Mouse (Mus musculus): ENCODE data around the gene Abca7.

Gene Abca7

GRCm38 (mm10) chr10:79995636-79996035, 658 bp upstream of the Abca7 start:
- no peak for DNase-seq

DNA sequence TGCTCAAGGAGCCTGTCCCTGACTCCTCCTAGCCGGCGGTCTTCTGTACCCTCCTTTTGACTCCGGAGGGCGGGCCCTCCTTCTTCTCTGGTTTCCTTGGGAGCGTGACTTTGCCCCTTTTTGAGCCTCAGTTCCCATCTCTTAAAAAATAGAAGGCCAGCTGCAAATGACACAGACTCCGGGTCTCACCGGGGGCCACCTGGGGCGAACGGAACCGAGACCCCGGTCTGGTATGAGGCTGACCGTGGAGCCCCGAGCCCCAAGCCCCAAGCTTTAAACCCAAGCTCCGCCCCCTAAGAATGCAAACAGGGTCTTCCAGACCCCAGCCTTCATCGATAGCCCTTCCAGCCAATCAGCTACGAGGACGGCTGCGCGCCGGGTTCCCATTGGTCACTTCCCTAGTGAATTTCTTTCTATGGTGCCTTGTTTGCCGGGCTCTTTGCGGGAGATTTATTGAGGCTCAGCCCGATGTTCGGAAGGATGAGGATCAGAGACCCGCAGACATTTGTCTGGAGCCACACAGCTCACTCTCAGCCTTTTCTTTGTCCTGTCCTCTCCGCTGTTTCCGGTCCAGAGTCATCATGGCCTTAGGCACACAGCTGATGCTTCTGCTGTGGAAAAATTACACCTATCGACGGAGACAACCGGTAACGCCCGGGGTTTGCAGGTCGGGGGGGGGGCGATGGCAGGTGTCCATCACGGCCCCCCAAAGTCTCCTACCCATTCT, 903 bp downstream of the Abca7 start:
- peak; percentile 73 for DNase-seq

- DNase-seq: no peak
Observed at GRCm38 (mm10) chr10:79997819-79998218, 1.5 kb downstream of the Abca7 start.

- DNase-seq: no peak
Observed at GRCm38 (mm10) chr10:80001945-80002344, 5.7 kb downstream of the Abca7 start.

DNA sequence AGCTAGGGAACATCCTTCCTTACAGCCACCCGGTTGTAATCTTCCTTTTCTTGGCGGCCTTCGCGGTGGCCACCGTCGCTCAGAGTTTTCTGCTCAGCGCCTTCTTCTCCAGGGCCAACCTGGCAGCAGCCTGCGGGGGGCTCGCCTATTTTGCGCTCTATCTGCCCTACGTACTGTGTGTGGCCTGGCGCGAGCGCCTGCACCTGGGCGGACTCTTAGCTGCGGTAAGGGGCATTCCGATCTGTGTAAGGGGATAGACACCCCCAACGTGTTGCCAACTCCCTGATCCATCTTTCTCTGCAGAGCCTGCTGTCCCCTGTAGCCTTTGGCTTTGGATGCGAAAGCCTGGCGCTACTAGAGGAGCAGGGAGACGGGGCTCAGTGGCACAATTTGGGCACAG, 6.5 kb downstream of the Abca7 start:
- DNase-seq: no peak

DNA sequence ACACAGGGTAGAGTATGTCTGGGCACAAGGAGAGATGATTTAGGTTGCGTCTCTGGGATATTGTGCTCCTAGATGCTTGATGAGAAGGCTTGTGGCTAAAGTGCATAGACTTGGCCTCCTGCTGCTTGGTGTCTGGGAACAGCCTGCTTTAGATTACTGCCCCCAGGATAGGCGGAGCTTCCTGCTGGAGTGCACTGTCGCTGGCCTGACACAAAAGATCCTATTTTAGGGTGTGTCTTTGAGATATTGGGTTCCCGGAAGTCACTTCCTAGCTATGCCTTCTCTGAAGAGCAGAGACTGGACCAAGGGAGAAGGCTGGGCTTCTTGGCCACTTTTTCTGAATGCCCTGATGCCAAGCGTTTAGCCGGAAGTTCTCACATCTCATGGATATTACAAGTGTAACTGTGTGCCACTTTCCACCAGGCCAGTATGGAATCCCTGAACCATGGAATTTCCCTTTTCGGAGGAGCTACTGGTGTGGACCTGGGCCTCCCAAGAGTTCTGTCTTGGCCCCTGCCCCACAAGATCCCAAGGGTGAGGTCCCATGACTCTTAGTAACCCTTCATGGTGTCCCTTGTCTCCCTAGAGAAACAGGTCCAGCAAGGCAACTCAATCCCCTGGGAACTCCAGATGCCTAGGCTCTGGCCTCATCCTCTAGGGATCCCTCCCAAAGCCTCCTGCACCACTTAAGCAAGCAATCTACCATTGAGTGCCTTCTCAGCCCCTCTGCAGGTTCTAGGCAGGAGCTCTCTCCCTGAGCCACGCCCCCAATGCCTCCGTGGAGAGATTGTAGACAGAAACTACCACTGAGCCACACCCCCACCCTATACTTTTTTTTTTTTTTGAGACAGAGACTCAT, 7.3 kb downstream of the Abca7 start:
- DNase-seq: no peak

DNA sequence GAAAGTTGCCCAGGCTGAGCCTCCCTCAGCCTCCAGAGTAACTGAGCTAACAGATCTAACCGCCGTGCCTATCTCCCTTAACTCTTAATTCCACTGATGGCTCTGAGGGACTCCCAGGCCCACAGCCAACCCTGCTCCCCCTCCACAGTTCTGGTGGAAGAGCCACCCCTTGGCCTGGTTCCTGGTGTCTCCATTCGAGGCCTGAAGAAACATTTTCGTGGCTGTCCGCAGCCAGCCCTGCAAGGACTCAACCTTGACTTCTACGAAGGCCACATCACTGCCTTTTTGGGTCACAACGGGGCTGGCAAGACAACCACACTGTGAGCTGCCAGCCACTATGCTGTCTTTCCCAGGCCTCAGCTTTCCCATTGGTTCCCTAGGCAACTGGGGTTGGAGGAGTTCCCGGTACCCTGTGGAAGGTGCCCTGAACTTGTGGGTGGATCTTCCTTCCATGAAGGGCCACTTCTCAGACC, 8.0 kb downstream of the Abca7 start:
- no peak for DNase-seq

- no peak for DNase-seq
Observed at GRCm38 (mm10) chr10:80011740-80012139, 15.4 kb downstream of the Abca7 start.

- no peak for DNase-seq
Observed at GRCm38 (mm10) chr10:80013609-80014008, 17.3 kb downstream of the Abca7 start.

- DNase-seq: no peak
Observed at GRCm38 (mm10) chr10:80014484-80015290, 18.4 kb downstream of the Abca7 start.

DNA sequence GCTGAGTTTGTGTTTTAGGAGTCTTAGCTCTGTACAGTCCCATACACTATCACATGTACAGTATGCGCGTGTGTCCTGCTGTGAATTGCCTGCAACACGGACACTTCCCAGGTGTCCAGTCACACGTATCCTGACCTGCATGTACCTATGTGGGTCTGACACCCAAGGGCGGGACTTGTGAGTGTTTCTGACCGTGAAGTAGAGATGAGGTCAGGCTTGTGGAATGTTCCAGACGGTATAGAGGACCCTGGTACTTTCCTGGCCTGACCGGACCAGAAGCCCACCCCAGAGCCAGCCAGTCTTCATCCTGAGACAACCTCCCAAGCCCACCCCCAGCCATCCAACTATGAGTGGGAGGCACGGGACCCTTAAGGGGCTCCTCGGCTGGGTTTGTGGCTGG, 19.3 kb downstream of the Abca7 start:
- no peak for DNase-seq

DNA sequence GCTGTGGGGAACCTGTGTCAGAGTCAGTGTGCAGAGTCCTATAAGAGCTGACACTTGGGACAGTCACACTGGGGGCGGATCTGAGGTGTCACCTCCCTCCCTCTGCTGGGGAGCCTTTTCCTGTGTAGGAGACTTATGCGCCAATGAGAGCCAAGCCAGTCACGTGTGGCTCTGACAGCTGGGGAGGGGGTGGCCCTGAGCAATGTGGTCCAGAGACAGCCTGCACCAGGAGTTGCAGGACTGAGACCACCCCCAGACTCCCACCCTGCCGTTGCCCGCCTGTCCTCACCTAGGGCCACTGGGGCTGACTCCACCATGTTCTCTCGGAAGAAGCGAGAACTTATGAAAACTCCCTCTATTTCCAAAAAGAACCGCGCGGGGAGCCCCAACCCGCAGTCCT, 20.2 kb downstream of the Abca7 start, which contains the start of gene Arhgap45:
Gene Arhgap45, plus strand, starts transcription at position 143 of the 400 bp plus-strand sequence.
- DNase-seq: no peak

GRCm38 (mm10) chr10:80016931-80017330, 20.6 kb downstream of the Abca7 start:
- no peak for DNase-seq

DNA sequence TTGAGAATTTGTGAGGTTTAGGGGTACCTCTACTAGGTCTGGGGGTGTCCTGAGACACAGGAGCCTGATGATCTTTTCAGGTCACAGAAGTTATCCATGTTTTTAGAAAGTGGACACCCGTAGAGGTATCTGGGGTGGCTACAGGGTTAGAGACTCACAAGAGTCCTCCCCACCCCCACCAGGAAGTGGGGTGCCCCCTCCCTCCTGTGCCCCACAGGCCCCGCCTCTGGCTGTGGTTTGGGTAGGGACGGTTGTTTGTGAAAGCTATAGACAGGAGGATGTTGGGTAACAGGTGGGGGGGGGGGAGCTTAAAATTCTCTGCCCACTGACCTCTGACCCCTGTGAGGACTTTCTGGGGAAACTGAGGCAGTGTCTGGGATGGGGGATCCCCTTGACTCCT, 21.1 kb downstream of the Abca7 start:
- DNase-seq: no peak

GRCm38 (mm10) chr10:80017771-80018170, 21.5 kb downstream of the Abca7 start:
- no peak for DNase-seq

GRCm38 (mm10) chr10:80018739-80019297, 22.5 kb downstream of the Abca7 start:
- no peak for DNase-seq

GRCm38 (mm10) chr10:80019471-80020131, 23.3 kb downstream of the Abca7 start:
- DNase-seq: no peak

GRCm38 (mm10) chr10:80020191-80020590, 23.9 kb downstream of the Abca7 start:
- no peak for DNase-seq

DNA sequence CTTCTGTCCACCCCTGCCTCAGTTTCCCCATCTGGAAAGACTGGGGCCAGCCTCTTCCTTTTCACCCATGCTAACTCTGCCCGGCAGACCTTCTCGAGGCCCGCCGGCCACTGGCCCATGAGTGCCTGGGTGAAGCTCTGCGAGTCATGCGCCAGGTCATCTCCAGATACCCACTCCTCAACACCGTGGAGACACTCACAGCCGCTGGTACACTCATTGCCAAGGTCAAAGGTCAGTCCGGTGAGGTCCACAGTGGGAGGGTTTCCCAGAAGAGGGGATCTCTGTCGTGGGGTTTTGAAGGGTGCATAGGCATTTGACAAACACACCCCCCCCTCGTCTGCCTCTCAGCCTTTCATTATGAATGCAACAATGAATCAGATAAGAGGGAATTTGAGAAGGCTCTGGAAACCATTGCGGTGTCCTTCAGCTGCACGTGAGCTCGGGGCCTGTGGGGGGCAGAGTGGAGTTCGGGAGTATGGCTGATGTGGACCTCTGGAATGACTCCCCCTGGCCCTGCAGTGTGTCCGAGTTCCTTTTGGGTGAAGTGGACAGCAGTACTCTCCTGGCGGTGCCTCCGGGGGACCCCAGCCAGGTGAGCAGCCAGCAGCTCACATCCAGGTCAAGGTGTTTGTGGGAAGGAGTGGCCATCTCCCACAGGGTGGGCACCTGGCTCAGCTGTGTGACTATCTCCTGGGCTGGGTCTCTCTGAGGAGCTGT, 24.5 kb downstream of the Abca7 start:
- DNase-seq: no peak

DNA sequence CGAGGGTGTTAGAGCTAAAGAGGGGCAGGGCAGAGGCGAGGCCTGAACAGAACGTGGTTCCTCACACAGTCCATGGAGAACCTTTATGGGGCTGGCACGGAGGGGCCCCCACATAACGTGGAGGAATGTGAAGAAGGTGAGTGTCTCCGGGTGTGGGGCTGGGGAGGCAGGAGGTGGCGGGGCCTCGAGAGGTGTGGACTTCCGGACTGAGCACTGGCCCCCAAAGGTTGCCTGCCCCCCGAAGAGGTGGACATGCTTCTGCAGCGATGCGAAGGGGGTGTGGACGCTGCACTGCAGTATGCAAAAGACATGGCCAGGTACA, 25.0 kb downstream of the Abca7 start:
- DNase-seq: no peak

- DNase-seq: no peak
Observed at GRCm38 (mm10) chr10:80022164-80022563, 25.9 kb downstream of the Abca7 start.

DNA sequence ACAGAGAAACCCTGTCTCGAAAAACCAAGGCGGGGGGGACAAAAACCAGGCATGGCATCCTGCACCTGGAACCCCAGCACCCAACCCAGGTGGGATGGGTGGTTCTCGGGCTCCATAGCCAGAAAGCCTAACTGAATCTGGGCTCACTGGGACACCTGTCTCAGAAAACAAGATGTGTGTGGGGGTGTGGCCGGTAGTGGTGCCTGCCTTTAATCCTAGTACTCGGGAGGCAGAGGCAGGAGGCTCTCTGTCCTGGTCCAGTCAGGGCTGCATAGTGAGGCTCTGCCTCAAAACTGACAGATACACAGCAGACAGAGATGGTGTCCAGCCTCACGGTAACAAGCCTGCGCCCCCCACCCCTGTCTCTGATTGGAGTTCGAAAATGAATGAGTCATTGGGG, 26.5 kb downstream of the Abca7 start:
- no peak for DNase-seq

All from right cerebral cortex, postnatal 14 days (tissue).